Mouse (Mus musculus) lung, embryonic 14.5 days (tissue): Measurements from ENCODE around the gene Smoc2. TPM values are rescaled to one million over a fixed set of nuclear protein-coding genes. Genes with fewer than 3 reads are reported as not detected.

ENCODE experiments used
- ATAC-seq: fragments of 200-750 bp; cut with Nextera tagmentation; 2 replicates; pipeline ENCODE4 v1.8.0; 2017; ENCODE audit warnings: mild to moderate bottlenecking, moderate TSS enrichment, moderate library complexity; ENCODE audit not compliant: insufficient read depth
- DNase-seq: peaks from one replicate; pipeline ENCODE4 v3.0.0-alpha.2; 2015
- H3K27ac ChIP-seq: fragments of 300-500 bp; sonication (generic); 2 replicates; pipeline ENCODE4 v1.5.1; 2014; ENCODE audit warnings: low read depth, mild to moderate bottlenecking, moderate library complexity
- H3K27me3 ChIP-seq: fragments of 300-500 bp; sonication (generic); 2 replicates; pipeline ENCODE4 v1.6.1; 2014; ENCODE audit warnings: low read length, control low read depth; ENCODE audit not compliant: insufficient read depth
- H3K36me3 ChIP-seq: fragments of 300-500 bp; sonication (generic); 2 replicates; pipeline ENCODE4 v1.6.1; 2014; ENCODE audit warnings: control low read depth; ENCODE audit not compliant: insufficient read depth
- H3K4me1 ChIP-seq: fragments of 300-500 bp; sonication (generic); 2 replicates; pipeline ENCODE4 v1.6.1; 2014; ENCODE audit warnings: antibody characterized with exemption, control low read depth; ENCODE audit not compliant: insufficient read depth
- H3K4me2 ChIP-seq: fragments of 300-500 bp; sonication (generic); 2 replicates; pipeline ENCODE4 v1.6.1; 2014; ENCODE audit warnings: mild to moderate bottlenecking
- H3K4me3 ChIP-seq: fragments of 300-500 bp; sonication (generic); 2 replicates; pipeline ENCODE4 v1.5.1; 2014; ENCODE audit warnings: low read depth, low read length
- H3K9ac ChIP-seq: fragments of 300-500 bp; sonication (generic); 2 replicates; pipeline ENCODE4 v1.6.1; 2014
- H3K9me3 ChIP-seq: fragments of 300-500 bp; sonication (generic); 2 replicates; pipeline ENCODE4 v1.6.1; 2016; ENCODE audit warnings: low read depth, low read length, control low read depth
- CTCF ChIP-seq: IDR thresholded peaks from 2 replicates; pipeline ENCODE4 v1.5.1; 2016; ENCODE audit warnings: antibody characterized with exemption, low read depth
- WGBS: fragments of 180-500 bp; shearing (Covaris S2); extraction: QIAGEN DNeasy Blood & Tissue Kit; methylation state at CpG from one replicate; pipeline ENCODE4 v1.1.7; 2014; 5-methylcytosine and 5-hydroxymethylcytosine counted together
- polyA plus RNA-seq: library from polyadenylated mRNA; unstranded; fragments of >200 nt; fragmentation: Nextera tagmentation; extraction: Ambion mirVana; gene quantifications from 2 replicates; pipeline ENCODE4 v1.2.1, GENCODE M21; 2014

Gene Smoc2
- polyA plus RNA-seq, 1 experiment from 2014 or later, result 92.5 TPM

GRCm38 (mm10) chr17:14445611-14446010, 166.3 kb downstream of the Smoc2 start:
- Histone ChIP-seq H3K4me1 (no peaks in the 10 kb centered on the region), H3K9me3 (no peaks in the 10 kb centered on the region), H3K4me2 (no peak overlapping the region), H3K27me3 (no peaks in the 10 kb centered on the region), H3K9ac (no peak overlapping the region), H3K4me3 (no peak overlapping the region), H3K36me3 (no peaks in the 10 kb centered on the region), H3K27ac (no peak overlapping the region)
- no peak for TF ChIP-seq CTCF
- WGBS, result 77% methylated on average over 5 of the region's 5 CpGs
- no peak for ATAC-seq
- DNase-seq, result no peak

GRCm38 (mm10) chr17:14447275-14447674, 168.0 kb downstream of the Smoc2 start:
- ATAC-seq (no peak), DNase-seq (no peak)
- Histone ChIP-seq H3K4me3 (no peak overlapping the region), H3K9ac (no peak overlapping the region), H3K9me3 (no peaks in the 10 kb centered on the region), H3K27ac (no peak overlapping the region), H3K27me3 (no peaks in the 10 kb centered on the region), H3K4me1 (no peaks in the 10 kb centered on the region), H3K4me2 (no peak overlapping the region), H3K36me3 (no peaks in the 10 kb centered on the region)
- no peak for TF ChIP-seq CTCF
- WGBS, result 54% methylated on average over 5 of the region's 5 CpGs

Other genes starting within 250 kb of the Smoc2 start
- gene Gm7358, start 220.0 kb upstream of the Smoc2 start, polyA plus RNA-seq, result not detected in 2 replicates
- gene Dact2, start 75.2 kb upstream of the Smoc2 start, polyA plus RNA-seq, result 4.2 and 7.5 TPM in 2 replicates